Mouse (Mus musculus) thymus, adult 2 months (tissue): Measurements from ENCODE around the gene Nfkbib. TPM values are rescaled to one million over a fixed set of nuclear protein-coding genes. Genes with fewer than 3 reads are reported as not detected.

Experiments
- DNase-seq: peaks from one replicate; pipeline ENCODE4 v3.0.0; 2021
- H3K27ac ChIP-seq: fragments of 200-500 bp; 2 replicates; pipeline ENCODE4 v1.5.1; 2012; ENCODE audit warnings: low read length, control low read depth; ENCODE audit not compliant: control insufficient read depth, insufficient read depth
- H3K27me3 ChIP-seq: fragments of 200-500 bp; 2 replicates; pipeline ENCODE4 v1.6.1; 2012; ENCODE audit warnings: mild to moderate bottlenecking, low read length, moderate library complexity, mixed read lengths; ENCODE audit not compliant: control insufficient read depth, insufficient read depth
- H3K36me3 ChIP-seq: fragments of 200-500 bp; 2 replicates; pipeline ENCODE4 v1.6.1; 2012; ENCODE audit warnings: mild to moderate bottlenecking, low read length, moderate library complexity; ENCODE audit not compliant: control insufficient read depth, insufficient read depth
- H3K4me1 ChIP-seq: fragments of 200-500 bp; replicated peaks from 2 replicates; pipeline ENCODE4 v1.6.1; 2012; ENCODE audit warnings: low read length; ENCODE audit not compliant: control insufficient read depth, insufficient read depth
- H3K4me3 ChIP-seq: fragments of 200-500 bp; 2 replicates; pipeline ENCODE4 v1.5.1; 2012; ENCODE audit warnings: mild to moderate bottlenecking, low read length, control low read depth, moderate library complexity; ENCODE audit not compliant: control insufficient read depth, insufficient read depth
- CTCF ChIP-seq: fragments of 200-500 bp; IDR thresholded peaks from 2 replicates; pipeline ENCODE4 v1.5.1; 2012; ENCODE audit warnings: mild to moderate bottlenecking, control low read depth, low read length, moderate library complexity, borderline replicate concordance; ENCODE audit not compliant: control insufficient read depth, poor library complexity, insufficient read depth; ENCODE audit errors: extremely low read depth
- POLR2A ChIP-seq: fragments of 200-500 bp; IDR thresholded peaks from 2 replicates; pipeline ENCODE4 v1.6.1; 2012; ENCODE audit warnings: mild to moderate bottlenecking, low read length, control low read depth, moderate library complexity; ENCODE audit not compliant: control insufficient read depth, poor library complexity, insufficient read depth; ENCODE audit errors: extremely low read depth
- WGBS: fragments of 180-500 bp; shearing (Covaris S2); methylation state at CpG from one replicate; pipeline ENCODE4 v1.1.7; 2018; 5-methylcytosine and 5-hydroxymethylcytosine counted together
- polyA plus RNA-seq: library from polyadenylated mRNA; depleted of rRNA; stranded (reverse); fragments of >200 nt; gene quantifications from 2 replicates; pipeline ENCODE4 v1.2.3, GENCODE M21; 2012

Nfkbib gene
- polyA plus RNA-seq, 1 experiment: 75.5 TPM

GRCm38 (mm10) chr7:28792391-28793185 is 25.3 kb upstream of the Nfkbib start:
- Histone ChIP-seq H3K4me3 (peak overlapping the region; percentile 10; the same call in 1 of the 2 replicates), H3K27ac (peak overlapping the region; percentile 84)
- 47% methylated on average over 14 of the region's 14 CpGs for WGBS

DNA sequence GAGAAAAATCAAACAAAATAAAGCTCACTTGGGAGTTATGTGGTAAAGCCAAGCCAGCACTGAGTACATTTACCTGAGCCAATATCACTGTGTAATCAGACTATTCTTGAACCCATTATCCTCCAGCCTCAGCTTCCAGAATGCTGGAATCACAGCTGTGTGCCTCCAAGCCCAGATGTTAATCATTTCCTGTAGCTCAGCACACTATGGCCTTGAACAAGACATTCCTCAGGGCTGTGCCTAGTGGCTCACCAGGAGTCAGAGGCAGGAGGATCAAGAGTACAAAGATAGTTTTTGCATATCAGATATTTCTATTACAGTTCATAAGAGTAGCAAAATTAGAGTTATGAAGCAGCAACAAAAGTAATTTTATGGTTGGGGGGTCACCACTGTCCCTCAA is 24.4 kb upstream of the Nfkbib start:
- TF ChIP-seq CTCF: no peak
- TF ChIP-seq POLR2A: no peak
- H3K36me3 ChIP-seq: no peaks in the 10 kb centered on the region
- DNase-seq: no peak
- H3K27me3 ChIP-seq: no peaks in the 10 kb centered on the region
- peak overlapping the region; percentile 84 for H3K27ac ChIP-seq
- peaks cover 54% of the 10 kb centered on the region for H3K4me1 ChIP-seq
- H3K4me3 ChIP-seq: no peak overlapping the region

More at GRCm38 (mm10) chr7:28792391-28793185, 25.3 kb upstream of the Nfkbib start:
- no peaks in the 10 kb centered on the region; the same call in 1 of the 2 replicates for H3K36me3 ChIP-seq
- H3K4me1 ChIP-seq: peaks cover 61% of the 10 kb centered on the region
- H3K27me3 ChIP-seq: no peaks in the 10 kb centered on the region
- peak; percentile 52 for DNase-seq
- TF ChIP-seq POLR2A (no peak), CTCF (0 out of 2 replicates have a peak, but pooled peaks have one; percentile 12)

DNA sequence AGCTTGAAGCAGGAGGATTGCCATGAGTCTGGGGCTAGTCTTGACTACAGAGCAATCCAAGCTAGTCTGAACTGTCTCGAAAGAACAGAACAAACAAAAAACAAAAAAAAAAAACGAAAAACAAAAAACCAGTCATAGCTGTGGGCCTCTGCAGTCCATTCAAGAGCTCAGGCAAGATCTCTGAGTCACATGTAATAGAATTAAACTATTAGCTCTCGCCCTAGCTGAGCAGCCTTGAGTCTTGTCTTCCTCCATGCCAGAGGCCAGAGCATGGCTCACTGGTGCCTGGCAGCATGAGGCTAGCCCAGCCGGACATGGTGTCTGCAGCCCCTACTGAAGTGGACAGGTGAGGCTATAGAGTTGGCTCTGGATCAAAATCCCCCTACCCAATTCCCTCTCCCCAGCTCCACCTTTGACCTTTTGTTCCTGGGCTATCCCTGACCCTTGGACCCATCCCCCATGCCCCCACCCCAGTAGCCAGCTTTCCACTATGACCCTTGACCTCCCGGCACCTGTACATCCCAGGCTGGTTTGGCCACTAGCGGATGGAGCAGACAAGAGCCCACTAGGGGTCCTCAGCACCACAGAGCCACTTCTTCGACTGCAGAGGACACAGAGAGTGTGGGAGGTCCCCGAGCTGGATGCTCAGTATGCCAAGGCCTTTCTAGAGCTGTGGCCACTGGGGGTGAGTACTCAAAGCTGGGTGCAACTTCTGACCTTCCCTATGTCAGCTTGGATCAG is 22.9 kb upstream of the Nfkbib start:
- no peaks in the 10 kb centered on the region for H3K27me3 ChIP-seq
- DNase-seq: no peak
- H3K27ac ChIP-seq: peak overlapping the region; percentile 57; the same call in 1 of the 2 replicates
- WGBS: 84% methylated on average over 8 of the region's 8 CpGs
- no peak overlapping the region for H3K4me3 ChIP-seq
- H3K36me3 ChIP-seq: no peaks in the 10 kb centered on the region
- peaks cover 47% of the 10 kb centered on the region for H3K4me1 ChIP-seq
- TF ChIP-seq POLR2A (no peak), CTCF (peak; percentile 52; the same call in 1 of the 2 replicates)

DNA sequence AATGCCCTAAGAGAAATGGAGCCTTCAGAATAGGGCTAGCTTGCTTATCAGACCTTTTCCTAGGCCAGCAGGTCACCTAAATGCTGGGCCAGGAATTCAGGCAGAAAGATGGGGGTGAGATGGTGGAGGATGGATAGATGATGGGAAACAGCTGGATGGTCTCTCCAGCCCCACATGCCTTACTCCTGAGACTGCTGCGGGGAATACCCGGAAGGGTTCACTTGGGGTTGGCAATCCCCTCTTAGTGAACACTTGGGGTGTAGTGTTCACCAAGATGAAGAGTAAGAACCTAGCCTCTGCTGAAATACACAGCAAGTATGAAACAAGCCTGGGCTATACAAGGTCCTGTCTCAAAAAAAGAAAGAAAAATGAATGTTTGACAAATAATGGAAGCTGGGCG is 21.9 kb upstream of the Nfkbib start:
- no peak for TF ChIP-seq CTCF
- TF ChIP-seq POLR2A: no peak
- WGBS: 65% methylated on average over 3 of the region's 3 CpGs
- Histone ChIP-seq H3K4me1 (peaks cover 57% of the 10 kb centered on the region), H3K27ac (peak overlapping the region; percentile 57), H3K36me3 (no peaks in the 10 kb centered on the region), H3K4me3 (peak overlapping the region; percentile 54), H3K27me3 (no peaks in the 10 kb centered on the region)
- DNase-seq: no peak

DNA sequence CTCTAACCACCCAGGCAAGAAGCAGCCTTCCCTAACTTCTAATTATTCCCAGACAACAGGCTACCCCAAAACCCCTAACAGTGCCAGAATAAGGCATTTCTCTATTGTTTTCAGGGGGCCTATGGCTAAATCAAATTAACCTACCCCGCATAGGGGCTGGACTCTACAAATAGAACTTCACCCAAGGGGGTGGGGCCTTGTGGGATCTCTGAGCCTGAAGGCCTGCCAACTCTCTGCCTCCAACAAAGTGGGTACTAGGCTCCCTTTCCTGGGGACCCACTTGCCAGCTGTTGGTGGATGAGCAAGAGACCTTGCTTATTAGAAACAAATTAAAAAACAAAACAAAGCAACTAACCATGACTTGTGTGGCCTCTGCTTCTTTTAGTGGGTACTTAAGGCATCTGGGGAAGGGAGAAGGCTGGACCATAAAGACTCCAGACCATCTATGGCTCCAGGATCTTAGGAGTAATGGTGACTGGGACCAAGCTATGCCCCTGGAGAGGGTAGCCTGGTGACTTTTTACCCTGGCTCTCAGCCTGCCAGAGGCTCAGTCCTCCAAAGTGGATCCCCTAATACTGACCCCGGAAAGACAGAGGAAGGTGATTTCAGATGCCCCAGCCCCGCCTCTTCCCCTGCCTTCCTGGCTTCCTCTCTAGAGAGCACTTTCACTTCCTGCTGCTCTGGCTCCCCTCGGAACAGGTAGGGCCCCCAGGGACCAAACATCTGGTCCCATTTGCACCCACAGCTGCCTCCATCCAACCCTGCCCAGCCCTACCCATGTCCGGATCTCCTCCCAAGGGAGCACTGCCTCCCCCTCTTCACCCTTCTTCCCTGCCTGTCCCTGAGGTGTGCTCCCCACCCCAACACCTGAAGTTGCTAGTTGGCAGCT is 21.2 kb upstream of the Nfkbib start, which contains the start of gene Rinl:
Gene Rinl, plus strand, starts transcription at position 663 of the 889 bp plus-strand sequence.
- TF ChIP-seq CTCF (no peak), POLR2A (peak; percentile 69; the same call in 1 of the 2 replicates)
- H3K4me3 ChIP-seq: peak within 1 kb of the TSS; percentile 54
- H3K27ac ChIP-seq: peak within 1 kb of the TSS; percentile 65
- DNase-seq: peak; percentile 79
- peaks cover 63% of the 10 kb centered on the region for H3K4me1 ChIP-seq
- H3K27me3 ChIP-seq: no peaks in the 10 kb centered on the region
- no peaks in the 10 kb centered on the region for H3K36me3 ChIP-seq
- 9% methylated on average over 5 of the region's 5 CpGs for WGBS

- no peaks in the 10 kb centered on the region for H3K36me3 ChIP-seq
- DNase-seq: no peak
- H3K4me1 ChIP-seq: peaks cover 66% of the 10 kb centered on the region
- no peak overlapping the region; the same call in 1 of the 2 replicates for H3K27ac ChIP-seq
- H3K4me3 ChIP-seq: no peak overlapping the region
- no peaks in the 10 kb centered on the region for H3K27me3 ChIP-seq
- TF ChIP-seq POLR2A: no peak
- TF ChIP-seq CTCF: no peak
- 91% methylated on average over 9 of the region's 9 CpGs for WGBS
These were observed 20.6 kb upstream of the Nfkbib start for GRCm38 (mm10) chr7:28787884-28788283.
